Mouse (Mus musculus) testis, adult 2 months (tissue): ENCODE measurements at regions not wholly inside any gene's neighbourhood (a gene's known extent, or its start where the extent isn't known, plus 50 kb on each side); places are given as distances from the start of the nearest gene placed in this dataset.

Source experiments
- H3K27ac ChIP-seq: fragments of 200-500 bp; 2 replicates; pipeline ENCODE4 v1.5.1; 2012; ENCODE audit warnings: low read depth, low read length; ENCODE audit not compliant: control insufficient read depth, insufficient read depth
- H3K27me3 ChIP-seq: fragments of 200-500 bp; 2 replicates; pipeline ENCODE4 v1.6.1; 2012; ENCODE audit warnings: mild to moderate bottlenecking, low read length, moderate library complexity; ENCODE audit not compliant: control insufficient read depth, insufficient read depth
- H3K36me3 ChIP-seq: fragments of 200-500 bp; 2 replicates; pipeline ENCODE4 v1.6.1; 2012; ENCODE audit warnings: mild to moderate bottlenecking, low read length; ENCODE audit not compliant: control insufficient read depth, insufficient read depth
- H3K4me1 ChIP-seq: fragments of 200-500 bp; 2 replicates; pipeline ENCODE4 v1.6.1; 2012; ENCODE audit warnings: low read length; ENCODE audit not compliant: control insufficient read depth, insufficient read depth
- H3K4me3 ChIP-seq: fragments of 200-500 bp; 2 replicates; pipeline ENCODE4 v1.5.1; 2012; ENCODE audit warnings: low read depth, mild to moderate bottlenecking, low read length, moderate library complexity, mixed read lengths; ENCODE audit not compliant: control insufficient read depth
- CTCF ChIP-seq: fragments of 200-500 bp; IDR thresholded peaks from 2 replicates; pipeline ENCODE4 v1.5.1; 2012; ENCODE audit warnings: low read depth, mild to moderate bottlenecking, inconsistent platforms, low read length, moderate library complexity; ENCODE audit not compliant: control insufficient read depth, insufficient read depth, insufficient replicate concordance
- POLR2A ChIP-seq: fragments of 200-500 bp; IDR thresholded peaks from 2 replicates; pipeline ENCODE4 v1.6.1; 2012; ENCODE audit warnings: low read depth, mild to moderate bottlenecking, inconsistent platforms, low read length, moderate library complexity; ENCODE audit not compliant: control insufficient read depth

DNA sequence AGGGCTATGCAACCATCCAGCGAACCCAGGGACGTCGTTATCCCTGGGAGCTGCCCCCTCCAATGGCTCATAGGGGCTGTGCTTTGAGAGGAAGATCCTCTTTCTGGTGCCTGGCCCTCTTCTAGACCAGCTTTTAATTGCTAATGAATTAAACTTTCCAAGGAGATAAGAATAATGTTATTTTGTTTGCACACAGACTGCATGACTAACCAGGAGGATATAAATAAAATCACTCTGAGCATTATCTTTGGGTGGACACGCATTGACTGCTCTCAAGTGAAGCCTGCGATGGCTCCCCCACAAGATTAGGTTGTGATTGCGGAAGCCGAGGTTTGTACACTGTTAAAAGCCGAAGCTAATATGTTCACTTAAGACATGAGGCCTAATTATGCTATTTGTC lies 106.3 kb downstream of the Lmo4 start:
- TF ChIP-seq CTCF (no peak), POLR2A (no peak)
- no peaks in the 10 kb centered on the region for H3K36me3 ChIP-seq
- no peaks in the 10 kb centered on the region for H3K4me1 ChIP-seq
- no peak overlapping the region for H3K4me3 ChIP-seq
- H3K27ac ChIP-seq: no peak overlapping the region
- no peaks in the 10 kb centered on the region for H3K27me3 ChIP-seq

DNA sequence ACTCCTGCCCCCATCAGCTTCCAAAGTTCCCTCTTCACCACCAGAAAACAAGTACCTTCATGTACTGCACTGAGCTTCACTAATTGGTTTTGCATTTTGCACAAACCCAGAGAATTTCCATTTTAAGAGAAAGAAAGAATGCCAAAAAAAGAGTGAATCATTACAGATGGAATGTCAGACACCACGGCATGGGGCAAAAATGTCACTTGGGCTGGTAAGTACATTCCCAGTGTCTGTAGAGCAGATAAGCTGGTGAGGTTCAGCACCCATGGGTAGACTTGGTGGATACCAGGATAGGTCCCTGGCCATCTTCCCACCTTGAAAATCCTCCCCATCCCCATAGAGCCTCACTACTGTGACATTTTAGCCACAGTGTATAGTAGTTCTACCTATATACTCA lies 113.8 kb downstream of the Lmo4 start:
- Histone ChIP-seq H3K36me3 (no peaks in the 10 kb centered on the region), H3K4me1 (no peaks in the 10 kb centered on the region; the same call in 1 of the 2 replicates), H3K4me3 (no peak overlapping the region), H3K27ac (no peak overlapping the region), H3K27me3 (no peaks in the 10 kb centered on the region)
- TF ChIP-seq CTCF: no peak
- TF ChIP-seq POLR2A: no peak

DNA sequence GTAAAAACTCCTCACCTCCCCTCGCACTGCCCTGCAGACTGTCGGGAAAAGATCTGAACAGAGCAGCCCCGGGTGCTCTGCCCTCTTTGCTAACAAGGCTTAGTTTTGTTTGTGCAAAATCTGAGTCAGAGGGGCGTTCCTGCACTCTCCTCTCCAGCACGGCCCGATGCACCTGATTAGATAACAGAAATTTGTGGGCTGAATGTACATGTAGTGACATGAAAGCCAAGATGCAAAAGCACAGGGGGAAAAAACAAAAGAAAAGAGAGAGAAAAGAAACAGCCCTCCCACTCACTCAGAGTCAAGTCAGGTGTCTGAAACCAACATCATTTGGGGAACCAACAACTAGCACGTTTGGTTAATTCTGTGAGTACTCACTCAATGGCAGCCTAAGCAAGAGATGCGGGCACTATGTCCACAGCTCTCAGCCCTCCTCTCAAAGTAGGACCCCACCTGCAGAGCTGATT lies 115.2 kb downstream of the Lmo4 start:
- H3K27me3 ChIP-seq: no peaks in the 10 kb centered on the region
- no peaks in the 10 kb centered on the region for H3K36me3 ChIP-seq
- H3K4me3 ChIP-seq: no peak overlapping the region
- TF ChIP-seq POLR2A (no peak), CTCF (no peak)
- H3K27ac ChIP-seq: no peak overlapping the region
- no peaks in the 10 kb centered on the region; the same call in 1 of the 2 replicates for H3K4me1 ChIP-seq

DNA sequence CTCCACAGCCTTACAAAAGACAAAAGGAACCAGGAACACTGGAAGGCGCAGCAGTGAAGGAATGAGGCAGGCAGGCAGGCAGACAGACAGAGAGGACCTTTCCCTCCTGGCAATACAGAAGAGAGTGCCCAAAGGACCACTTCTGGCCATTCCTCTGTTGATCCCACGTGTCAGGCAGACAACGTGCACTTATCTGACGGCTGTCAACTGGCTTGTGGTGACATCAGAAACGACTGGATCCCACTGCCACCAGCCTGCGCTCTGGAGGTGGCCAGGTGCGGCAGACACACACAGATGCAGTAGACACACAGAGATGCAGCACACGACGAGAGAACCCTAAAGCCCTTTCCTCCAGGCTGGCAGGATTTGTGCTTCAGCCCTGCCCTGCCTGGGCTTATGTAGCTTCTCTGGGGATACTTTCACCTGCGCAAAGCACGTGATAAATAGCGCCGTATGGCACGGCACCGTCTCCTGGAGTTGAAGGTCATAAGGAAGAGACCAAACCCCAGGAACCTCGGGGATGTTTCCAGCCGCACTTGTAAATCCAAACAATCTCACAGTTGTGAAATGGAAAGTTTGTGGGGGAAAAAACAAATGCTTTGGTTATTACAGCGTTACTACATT lies 116.6 kb downstream of the Lmo4 start:
- Histone ChIP-seq H3K4me1 (no peaks in the 10 kb centered on the region; the same call in 1 of the 2 replicates), H3K27me3 (no peaks in the 10 kb centered on the region), H3K4me3 (no peak overlapping the region), H3K36me3 (no peaks in the 10 kb centered on the region), H3K27ac (no peak overlapping the region)
- TF ChIP-seq CTCF (no peak), POLR2A (no peak)

DNA sequence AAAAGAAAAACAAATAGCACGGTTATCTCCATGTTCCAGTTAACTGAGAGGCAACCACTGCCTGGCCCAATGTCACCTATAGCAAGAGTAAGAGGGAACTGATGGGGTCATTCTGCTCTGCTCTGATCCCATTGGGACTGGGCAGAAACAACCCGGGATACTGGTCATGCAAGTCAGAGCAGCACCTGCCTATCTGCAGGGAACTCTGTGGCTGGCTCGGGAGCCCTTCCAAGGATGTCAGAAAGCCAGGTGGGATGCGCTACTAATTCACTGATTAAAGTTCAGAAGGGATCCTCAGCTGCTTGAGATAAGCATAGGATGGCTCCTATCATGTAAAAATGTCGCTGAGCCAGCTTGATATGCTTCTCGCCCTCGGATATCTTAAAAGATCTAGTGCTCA lies 117.2 kb downstream of the Lmo4 start:
- no peaks in the 10 kb centered on the region for H3K36me3 ChIP-seq
- TF ChIP-seq CTCF (no peak), POLR2A (no peak)
- H3K27ac ChIP-seq: no peak overlapping the region
- H3K4me1 ChIP-seq: no peaks in the 10 kb centered on the region; the same call in 1 of the 2 replicates
- H3K4me3 ChIP-seq: no peak overlapping the region
- H3K27me3 ChIP-seq: no peaks in the 10 kb centered on the region

DNA sequence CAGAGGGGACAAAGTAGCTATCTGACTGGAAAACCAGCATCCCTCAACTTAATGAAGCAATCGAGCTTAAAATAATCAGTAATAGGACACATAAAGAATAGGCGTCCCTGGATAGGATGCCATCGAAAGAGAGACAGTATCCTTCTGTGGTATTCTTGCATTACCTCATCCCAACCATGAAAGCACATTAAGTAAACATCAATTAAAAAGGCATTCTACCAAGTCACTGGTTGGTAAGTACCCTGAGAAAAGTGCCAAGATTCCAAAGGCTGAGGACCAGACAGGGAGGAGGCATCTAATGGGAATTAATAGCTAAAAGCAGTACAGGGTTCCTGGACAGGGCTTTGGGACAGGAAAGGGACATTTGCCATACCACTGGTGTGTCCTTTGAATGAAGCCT lies 118.8 kb downstream of the Lmo4 start:
- Histone ChIP-seq H3K27me3 (no peaks in the 10 kb centered on the region), H3K27ac (no peak overlapping the region), H3K4me1 (no peaks in the 10 kb centered on the region; the same call in 1 of the 2 replicates), H3K4me3 (no peak overlapping the region), H3K36me3 (no peaks in the 10 kb centered on the region)
- no peak for TF ChIP-seq CTCF
- no peak for TF ChIP-seq POLR2A

DNA sequence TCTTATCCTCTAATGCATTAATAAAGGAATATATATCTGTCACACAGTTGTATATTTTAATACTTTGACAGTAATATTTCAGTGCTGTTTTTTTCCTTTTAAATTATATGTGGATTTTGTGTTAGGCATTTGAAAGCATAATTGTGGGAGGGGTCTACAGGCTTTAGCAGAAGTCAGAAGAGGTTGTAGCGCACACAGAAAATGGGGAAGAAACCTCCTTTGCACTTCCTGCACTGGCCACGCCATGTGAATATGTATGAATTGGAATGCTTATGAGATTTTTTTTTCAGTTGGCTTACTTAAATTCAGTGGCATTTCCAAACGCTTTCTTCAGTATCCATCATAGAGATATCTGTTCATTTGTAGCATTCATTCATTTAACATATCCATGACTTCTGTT lies 125.1 kb downstream of the Lmo4 start:
- Histone ChIP-seq H3K4me1 (no peaks in the 10 kb centered on the region), H3K36me3 (no peaks in the 10 kb centered on the region), H3K4me3 (no peak overlapping the region), H3K27me3 (no peaks in the 10 kb centered on the region), H3K27ac (no peak overlapping the region)
- TF ChIP-seq POLR2A (no peak), CTCF (no peak)
